Mouse (Mus musculus) frontal cortex, postnatal 36 days (tissue): ENCODE results near the gene Mptx1.
"Not testable (repeated sequence)": the region's sequence is repeated elsewhere in the genome, so short reads cannot be mapped to it uniquely, and the experiment has no call there.

Source experiments
- DNase-seq, 2 experiments: peaks; one replicate each; pipeline ENCODE4 v3.0.0; 2022; ENCODE audit warnings: low spot score in 2 of 2

Gene Mptx1

DNA sequence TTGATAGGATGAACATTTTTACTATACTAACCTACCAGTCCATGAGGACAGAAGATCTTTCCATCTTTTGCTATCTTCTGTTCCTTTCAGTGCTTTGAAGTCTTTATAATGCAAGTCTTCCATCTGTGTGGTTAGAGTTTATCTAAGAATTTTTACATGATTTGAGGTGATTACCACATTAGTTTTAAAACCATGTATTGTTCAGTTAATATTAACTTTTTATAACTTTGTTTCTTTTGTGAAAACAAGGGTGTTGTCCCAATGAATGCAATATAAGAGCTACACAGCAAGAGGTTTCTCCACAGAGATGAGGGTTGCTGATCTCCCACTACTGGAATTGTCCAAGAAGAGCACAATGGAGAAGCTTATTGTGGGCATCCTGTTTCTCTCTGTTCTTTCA is at the start of gene Mptx1:
Mptx1 (plus strand) TSS at position 301 of the 400 bp plus-strand sequence.
- DNase-seq = no peak

GRCm38 (mm10) chr1:174303162-174303561 is 27.2 kb upstream of the Mptx1 start:
- no peak for DNase-seq

DNA sequence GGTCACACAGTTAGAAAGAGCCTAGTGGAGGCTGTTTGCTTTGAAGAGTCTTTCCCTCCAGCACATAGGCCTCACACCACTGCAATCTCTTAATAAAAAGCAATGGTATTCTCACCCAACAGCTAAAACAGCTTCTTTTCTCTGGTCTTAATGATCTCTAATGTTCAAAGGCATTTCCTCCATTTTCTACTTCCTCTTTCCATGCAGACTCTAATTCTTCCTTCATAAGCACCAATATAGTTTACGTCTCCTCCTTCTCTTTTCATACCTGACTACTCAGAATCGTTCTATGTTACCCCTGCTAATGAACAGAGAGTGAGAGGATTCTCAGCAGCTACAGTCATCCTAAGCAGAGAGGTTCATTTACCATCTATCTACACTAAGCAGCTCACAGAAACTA is 13.0 kb upstream of the Mptx1 start:
- DNase-seq = no peak

GRCm38 (mm10) chr1:174353636-174354035 is 23.3 kb downstream of the Mptx1 start:
- not testable (repeated sequence) for DNase-seq

DNA sequence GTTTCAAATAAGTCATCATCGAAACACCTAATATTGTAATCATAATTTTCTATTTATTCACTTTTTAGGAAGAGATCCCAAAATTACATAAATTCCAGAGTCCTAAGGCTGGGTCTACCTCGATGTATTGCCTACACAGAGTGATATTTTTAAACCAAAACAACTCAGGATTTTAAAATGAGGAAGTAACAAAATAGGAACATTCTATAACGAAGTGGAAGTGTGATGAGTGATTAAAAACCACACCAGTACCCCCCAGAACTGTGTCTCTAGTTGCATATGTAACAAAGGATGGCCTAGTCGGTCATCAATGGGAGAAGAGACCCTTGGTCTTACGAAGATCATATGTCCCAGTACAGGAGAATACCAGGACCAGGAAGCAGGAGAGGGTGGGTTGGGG is 24.3 kb downstream of the Mptx1 start:
- DNase-seq = no peak

- no peak for DNase-seq
These were observed 34.6 kb downstream of the Mptx1 start, which contains the start of gene Olfr417 for GRCm38 (mm10) chr1:174364882-174365451. Olfr417 (plus strand) TSS chr1:174365122.

DNA sequence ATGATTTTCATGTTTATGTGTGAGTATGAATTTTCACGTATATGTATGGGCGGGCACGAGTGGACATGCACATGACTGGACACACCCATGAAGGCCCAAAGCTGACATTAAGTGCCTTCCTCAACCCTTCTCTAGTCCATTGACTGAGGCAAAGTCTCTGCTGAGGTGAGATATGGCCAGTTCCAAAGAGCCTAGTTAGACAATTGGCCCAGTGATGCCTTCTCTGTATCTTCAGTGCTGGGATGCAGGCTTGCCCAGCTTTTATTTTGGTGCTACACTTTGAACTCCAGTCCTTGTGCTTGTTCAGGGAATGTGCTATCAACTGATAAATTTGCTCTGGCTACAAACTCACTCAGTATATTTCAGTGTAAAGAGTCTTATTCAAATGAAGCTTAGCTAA is 43.5 kb downstream of the Mptx1 start:
- no peak for DNase-seq
